Mouse (Mus musculus) T-helper 17 cell (primary cell): ENCODE results near the gene Igfn1.

Source experiments
- in situ Hi-C, 2 experiments: fragments of 300-600 bp; cut with MboI, MseI; formaldehyde crosslinking; loops; 1 replicate in 1 of 2; 2 replicates in 1 of 2; pipeline ENCODE4 v1.15.1; 2025; ENCODE audit warnings: high pct_unique_total_duplicates in 2 of 2

Igfn1 gene

GRCm38 (mm10) chr1:135936091-135936490, 70.1 kb downstream of the Igfn1 start:
- in situ Hi-C loops, result no loop called here

- in situ Hi-C loops, result no loop called here
These were observed 72.3 kb downstream of the Igfn1 start for GRCm38 (mm10) chr1:135933704-135934293.

GRCm38 (mm10) chr1:135929876-135930275, 76.3 kb downstream of the Igfn1 start:
- in situ Hi-C loops, result no loop called here

GRCm38 (mm10) chr1:135925848-135926247, 80.3 kb downstream of the Igfn1 start:
- in situ Hi-C loops, result no loop called here

- in situ Hi-C loops, result no loop called here
These were observed 81.7 kb downstream of the Igfn1 start for GRCm38 (mm10) chr1:135924377-135924994.

- in situ Hi-C loops, result no loop called here
These were observed 82.9 kb downstream of the Igfn1 start for GRCm38 (mm10) chr1:135923229-135923628.

DNA sequence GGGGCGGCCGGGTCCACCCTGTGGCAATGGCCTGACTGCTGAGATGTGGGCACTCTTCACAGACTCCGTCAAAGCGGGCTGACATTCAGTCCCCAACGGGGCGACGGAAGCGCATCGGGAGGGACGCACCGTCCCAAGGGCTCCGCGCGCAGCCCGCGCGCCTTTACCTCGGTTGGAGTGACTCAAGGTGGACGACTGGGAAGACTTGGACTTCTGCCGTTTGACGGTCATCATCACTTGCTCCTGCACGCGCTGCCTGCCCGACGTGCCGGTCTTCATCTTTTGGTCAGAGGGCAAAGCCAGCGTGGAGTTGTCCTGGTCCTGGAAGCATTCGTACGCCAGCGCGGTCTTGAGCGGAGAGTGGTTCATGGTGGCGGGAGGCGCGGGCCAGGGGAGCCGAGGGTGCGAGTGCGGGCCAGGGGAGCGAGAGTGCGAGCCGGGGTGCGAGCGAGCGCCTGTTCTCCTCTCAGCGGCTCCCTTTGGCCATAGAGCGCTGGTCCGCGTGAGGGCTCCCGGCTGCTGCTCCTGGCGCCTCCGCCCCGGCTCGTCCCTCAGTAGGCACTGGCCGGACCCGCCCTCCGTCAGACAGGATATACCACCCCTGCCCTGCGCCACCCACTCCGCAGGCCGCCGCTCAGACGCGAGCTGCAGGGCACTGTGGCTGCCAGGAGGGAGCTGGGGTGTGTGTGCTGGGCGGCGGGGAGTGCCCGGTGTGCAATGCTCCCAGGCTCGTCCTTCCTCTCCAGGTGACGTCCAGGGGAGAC, 87.3 kb downstream of the Igfn1 start, which contains the start of gene Pkp1:
Gene Pkp1 (minus strand): TSS at position 564 of the 764 bp plus-strand sequence.
- in situ Hi-C loops, result no loop called here

- in situ Hi-C loops, result no loop called here
These were observed 88.9 kb downstream of the Igfn1 start for GRCm38 (mm10) chr1:135917206-135917605.

- in situ Hi-C loops, result no loop called here
These were observed 89.6 kb downstream of the Igfn1 start for GRCm38 (mm10) chr1:135916486-135917058.

DNA sequence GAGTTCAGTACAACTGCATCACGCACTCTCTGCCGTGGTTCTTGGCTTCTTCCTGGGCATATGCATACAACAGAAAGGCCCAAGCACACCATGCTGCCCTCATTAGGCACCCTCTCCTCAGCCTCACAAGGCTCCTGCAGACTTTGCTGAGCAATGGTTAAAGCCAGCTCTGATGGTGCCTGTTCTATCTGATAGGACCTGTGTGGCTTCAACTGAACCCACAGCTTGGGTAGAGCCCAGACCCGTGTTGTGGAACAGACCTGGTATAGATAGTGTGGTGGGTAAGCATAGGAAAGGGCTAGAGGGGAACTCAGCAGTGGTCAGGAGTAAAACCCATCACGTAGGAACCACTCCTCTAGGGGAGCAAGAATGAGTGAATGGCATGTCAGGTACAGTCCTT, 92.5 kb downstream of the Igfn1 start:
- in situ Hi-C loops, result no loop called here

DNA sequence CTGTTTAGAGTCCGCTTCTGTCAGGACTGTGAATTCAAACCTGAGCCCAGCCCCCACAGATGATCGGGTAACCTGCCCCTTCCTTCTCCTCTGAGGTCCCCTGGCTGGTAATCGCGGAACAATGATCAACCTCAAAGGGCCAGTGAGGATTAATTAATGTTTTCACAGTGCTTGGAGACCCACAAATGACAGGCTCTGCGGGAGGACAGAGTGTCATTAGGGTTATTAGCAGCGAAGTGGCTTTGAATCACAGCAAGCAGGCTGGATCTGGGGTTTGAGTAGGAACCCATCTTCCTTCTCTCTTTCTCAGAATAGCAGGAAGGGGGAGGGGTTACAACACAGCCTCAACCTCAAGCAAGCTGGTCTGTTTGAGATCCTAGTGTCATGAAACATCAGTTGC, 96.8 kb downstream of the Igfn1 start:
- in situ Hi-C loops, result no loop called here

- in situ Hi-C loops, result no loop called here
These were observed 99.4 kb downstream of the Igfn1 start for GRCm38 (mm10) chr1:135906736-135907135.
